Mouse (Mus musculus): ENCODE measurements around the gene Dguok. TPM values are rescaled to one million over a fixed set of nuclear protein-coding genes. Genes with fewer than 3 reads are reported as not detected.

Dguok gene
- polyA plus RNA-seq, 1 experiment = 39.7 TPM

DNA sequence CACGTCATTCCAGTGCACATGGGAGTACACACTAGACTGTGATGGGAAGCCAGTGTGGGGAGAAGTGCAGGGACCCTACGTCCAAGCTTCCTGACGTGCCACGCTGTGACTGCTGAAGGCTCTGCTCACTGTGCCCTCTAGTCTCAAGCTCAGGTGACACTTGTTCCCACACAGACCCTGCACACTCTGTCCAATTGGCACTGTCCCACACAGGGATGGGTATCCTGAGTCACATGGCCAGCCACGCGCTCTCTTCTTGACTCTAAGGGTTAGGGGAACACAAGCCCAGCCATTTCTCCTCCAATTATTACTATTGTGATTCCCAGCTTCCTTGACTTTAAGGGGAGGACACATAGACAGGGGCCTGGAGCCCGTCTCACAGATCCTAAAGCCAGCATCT lies 23.0 kb downstream of the Dguok start:
- H3K4me3 ChIP-seq (ENCODE audit: insufficient read depth, low read length) = no peak overlapping the region
- no peaks in the 10 kb centered on the region for H3K4me1 ChIP-seq (ENCODE audit: control insufficient read depth, insufficient read depth, low read length)
- TF ChIP-seq CTCF (IDR thresholded peaks at IDR 0.05; ENCODE audit: borderline replicate concordance, insufficient read depth, low read length) (no peak), POLR2A (IDR thresholded peaks at IDR 0.05; ENCODE audit: low read depth, low read length) (no peak)
- no peak overlapping the region for H3K27ac ChIP-seq (ENCODE audit: insufficient read depth, low read length)

DNA sequence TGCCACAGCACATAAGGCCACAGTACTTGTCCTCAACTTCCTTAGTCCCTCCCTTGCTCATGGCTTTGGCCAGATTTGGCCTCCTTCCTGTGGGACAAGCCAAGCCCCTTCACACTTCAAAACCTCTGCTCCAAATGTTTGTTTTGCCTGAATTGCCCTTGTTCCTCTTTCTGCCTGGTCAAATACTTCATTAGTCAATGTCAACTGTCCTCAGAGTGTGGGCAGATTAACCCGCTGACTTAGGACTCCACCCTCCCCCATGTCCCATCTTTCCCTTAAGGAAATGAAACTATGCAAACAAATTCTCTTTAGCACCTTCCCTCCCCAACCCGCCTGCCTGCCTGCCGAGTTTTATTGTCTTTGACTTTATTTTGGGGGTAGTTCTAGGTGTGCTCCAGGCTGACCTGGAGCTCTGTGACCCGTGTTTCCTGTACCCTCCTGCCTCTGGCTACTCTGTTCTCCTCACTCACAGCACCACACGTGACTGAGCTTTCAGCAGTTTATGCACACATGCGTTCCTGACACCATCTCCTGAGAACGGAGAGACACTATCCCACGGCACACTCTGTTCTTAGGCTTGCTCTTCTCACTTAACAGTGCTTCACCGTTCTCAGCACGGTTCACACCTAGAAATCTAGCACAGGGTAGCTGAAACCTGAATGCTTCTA lies 24.2 kb downstream of the Dguok start:
- Histone ChIP-seq H3K4me1 (ENCODE audit: control insufficient read depth, insufficient read depth, low read length) (no peaks in the 10 kb centered on the region), H3K4me3 (ENCODE audit: insufficient read depth, low read length) (no peak overlapping the region), H3K27ac (ENCODE audit: insufficient read depth, low read length) (no peak overlapping the region)
- TF ChIP-seq POLR2A (IDR thresholded peaks at IDR 0.05; ENCODE audit: low read depth, low read length) (no peak), CTCF (IDR thresholded peaks at IDR 0.05; ENCODE audit: borderline replicate concordance, insufficient read depth, low read length) (no peak)

DNA sequence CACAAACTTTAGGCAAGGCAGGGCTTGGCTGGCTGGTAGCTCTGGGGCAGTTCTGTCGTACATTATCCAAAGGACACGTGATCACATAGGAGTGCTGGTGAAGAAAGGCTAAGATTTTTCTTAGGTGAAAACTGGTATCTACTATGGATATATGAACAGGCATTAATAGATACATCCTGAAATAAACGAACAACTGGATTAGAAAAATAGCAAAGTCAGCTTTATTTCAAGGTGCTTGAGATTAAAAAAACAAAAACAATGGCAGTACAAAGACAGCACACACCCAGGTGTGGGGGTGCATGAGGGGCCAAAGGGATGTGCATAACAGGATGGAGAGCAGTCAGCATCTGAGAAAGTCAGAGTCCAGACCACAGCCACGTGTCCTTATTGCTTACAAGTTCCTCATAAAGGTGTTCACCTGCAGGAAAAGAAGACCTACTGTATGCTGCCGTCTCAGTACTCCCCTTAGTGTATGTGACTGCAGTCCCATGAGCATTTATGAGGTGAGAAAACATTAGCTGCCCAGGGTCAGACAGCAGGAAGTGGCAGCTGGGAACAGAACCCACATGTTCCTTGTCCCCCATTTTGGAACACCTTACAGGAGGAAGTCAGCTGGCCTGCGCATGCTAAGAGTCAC lies 26.6 kb downstream of the Dguok start:
- H3K4me1 ChIP-seq (ENCODE audit: control insufficient read depth, insufficient read depth, low read length) = no peaks in the 10 kb centered on the region
- no peak overlapping the region for H3K4me3 ChIP-seq (ENCODE audit: insufficient read depth, low read length)
- no peak for TF ChIP-seq CTCF (IDR thresholded peaks at IDR 0.05; ENCODE audit: borderline replicate concordance, insufficient read depth, low read length)
- no peak for TF ChIP-seq POLR2A (IDR thresholded peaks at IDR 0.05; ENCODE audit: low read depth, low read length)
- no peak overlapping the region for H3K27ac ChIP-seq (ENCODE audit: insufficient read depth, low read length)

DNA sequence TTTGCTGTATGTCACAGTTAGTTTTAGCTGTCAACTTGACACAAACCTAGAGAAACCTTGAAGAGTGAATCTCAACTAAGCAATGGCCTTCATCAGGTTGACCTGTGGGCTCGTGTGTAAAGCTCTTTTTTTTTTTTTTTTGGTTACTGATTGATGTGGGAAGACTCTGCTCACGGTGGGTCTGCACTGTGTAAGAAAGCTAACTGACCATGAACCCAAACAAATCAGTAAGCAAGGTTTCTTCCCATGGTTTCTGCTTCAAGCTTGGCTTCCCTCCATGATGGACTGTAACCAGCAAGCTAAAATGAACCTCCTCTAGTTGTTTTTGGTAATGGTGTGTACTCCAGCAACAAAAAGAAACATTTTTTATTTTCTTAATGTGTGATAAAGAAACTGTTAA lies 27.6 kb downstream of the Dguok start:
- no peak for TF ChIP-seq CTCF (IDR thresholded peaks at IDR 0.05; ENCODE audit: borderline replicate concordance, insufficient read depth, low read length)
- TF ChIP-seq POLR2A (IDR thresholded peaks at IDR 0.05; ENCODE audit: low read depth, low read length) = no peak
- no peak overlapping the region for H3K4me3 ChIP-seq (ENCODE audit: insufficient read depth, low read length)
- no peaks in the 10 kb centered on the region for H3K4me1 ChIP-seq (ENCODE audit: control insufficient read depth, insufficient read depth, low read length)

DNA sequence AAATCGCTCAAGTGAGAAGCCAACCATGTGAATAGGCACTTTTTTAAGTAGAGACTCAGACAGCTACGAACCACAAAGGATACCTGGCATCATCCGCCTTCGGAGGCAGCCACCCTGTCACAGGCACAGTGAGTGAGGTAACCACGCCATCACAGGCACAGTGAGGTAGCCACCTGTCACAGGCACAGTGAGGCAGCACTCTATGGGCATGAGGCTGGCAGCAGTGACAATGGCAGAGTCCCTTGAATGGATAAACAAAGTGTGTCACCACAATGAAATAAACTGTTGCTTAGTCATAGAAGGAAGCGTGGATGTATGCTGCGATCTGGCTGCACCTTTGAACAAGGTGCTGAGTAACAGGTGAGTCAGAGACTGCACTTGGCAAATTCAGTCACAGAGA lies 28.1 kb downstream of the Dguok start:
- Histone ChIP-seq H3K4me1 (ENCODE audit: control insufficient read depth, insufficient read depth, low read length) (no peaks in the 10 kb centered on the region), H3K4me3 (ENCODE audit: insufficient read depth, low read length) (no peak overlapping the region), H3K27ac (ENCODE audit: insufficient read depth, low read length) (no peak overlapping the region)
- TF ChIP-seq POLR2A (IDR thresholded peaks at IDR 0.05; ENCODE audit: low read depth, low read length) (no peak), CTCF (IDR thresholded peaks at IDR 0.05; ENCODE audit: borderline replicate concordance, insufficient read depth, low read length) (no peak)

More for the DNA sequence above, 27.6 kb downstream of the Dguok start:
- no peak overlapping the region for H3K27ac ChIP-seq (ENCODE audit: insufficient read depth, low read length)

DNA sequence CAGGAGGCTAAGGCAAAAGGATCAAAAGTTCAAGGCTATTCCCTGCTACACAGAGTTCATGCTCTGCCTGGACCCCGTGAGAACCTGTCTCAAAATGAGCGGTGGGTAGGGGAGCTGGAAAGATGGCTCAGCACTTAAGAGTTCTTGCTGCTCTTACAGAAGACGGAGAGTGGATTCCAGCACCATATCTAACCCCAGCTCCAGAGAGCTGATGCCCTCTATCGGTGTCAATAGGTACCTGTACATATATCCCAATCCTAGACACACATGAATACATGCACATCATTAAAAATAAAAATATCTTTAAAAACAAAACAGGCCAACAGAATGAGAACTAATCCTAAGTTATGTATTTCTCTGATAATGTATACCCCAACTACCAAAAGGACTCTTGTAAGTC lies 28.6 kb downstream of the Dguok start:
- H3K4me1 ChIP-seq (ENCODE audit: control insufficient read depth, insufficient read depth, low read length) = no peaks in the 10 kb centered on the region
- no peak overlapping the region for H3K4me3 ChIP-seq (ENCODE audit: insufficient read depth, low read length)
- TF ChIP-seq POLR2A (IDR thresholded peaks at IDR 0.05; ENCODE audit: low read depth, low read length) = no peak
- TF ChIP-seq CTCF (IDR thresholded peaks at IDR 0.05; ENCODE audit: borderline replicate concordance, insufficient read depth, low read length) = no peak
- no peak overlapping the region for H3K27ac ChIP-seq (ENCODE audit: insufficient read depth, low read length)

DNA sequence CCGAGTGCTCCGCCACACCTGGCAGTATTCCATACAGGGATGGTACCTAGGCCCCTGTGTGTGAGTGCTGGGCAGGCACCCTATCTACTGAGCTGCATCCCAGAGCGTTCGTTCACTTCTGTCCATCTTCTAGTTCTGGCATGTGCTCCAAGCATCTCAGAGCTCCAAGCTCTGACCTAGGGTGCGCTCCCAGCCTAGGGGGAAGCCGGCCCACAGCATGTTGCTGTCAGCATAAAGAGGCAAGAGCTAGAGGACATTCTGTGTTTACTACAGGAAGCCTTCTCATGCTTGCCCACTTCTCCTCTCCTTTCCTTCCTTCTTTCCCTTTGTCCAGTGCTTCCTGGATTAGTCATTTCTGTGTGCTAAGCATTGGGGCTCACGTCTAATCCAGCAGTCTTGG lies 31.3 kb downstream of the Dguok start:
- H3K4me3 ChIP-seq (ENCODE audit: insufficient read depth, low read length) = no peak overlapping the region
- H3K4me1 ChIP-seq (ENCODE audit: control insufficient read depth, insufficient read depth, low read length) = no peaks in the 10 kb centered on the region
- TF ChIP-seq CTCF (IDR thresholded peaks at IDR 0.05; ENCODE audit: borderline replicate concordance, insufficient read depth, low read length) (no peak), POLR2A (IDR thresholded peaks at IDR 0.05; ENCODE audit: low read depth, low read length) (no peak)
- H3K27ac ChIP-seq (ENCODE audit: insufficient read depth, low read length) = no peak overlapping the region

DNA sequence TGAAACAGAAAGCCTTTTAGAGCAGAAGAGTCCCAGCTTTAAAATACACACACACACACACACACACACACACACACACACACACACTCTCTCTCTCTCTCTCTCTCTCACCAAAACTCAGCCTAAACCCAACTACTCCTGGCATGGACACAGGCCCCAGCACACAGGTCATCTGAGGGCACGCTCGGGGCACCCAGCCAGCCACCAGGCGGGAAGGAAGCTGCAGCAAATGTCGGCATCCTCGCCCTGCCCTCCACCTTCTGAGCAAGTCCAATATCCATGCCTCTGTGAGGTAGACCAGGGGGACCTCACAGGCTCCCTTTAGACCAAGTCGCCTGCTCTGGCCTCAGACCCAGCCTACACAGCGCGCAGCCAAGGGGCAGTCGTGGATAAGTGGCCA lies 33.5 kb downstream of the Dguok start:
- no peak overlapping the region for H3K27ac ChIP-seq (ENCODE audit: insufficient read depth, low read length)
- no peak overlapping the region for H3K4me3 ChIP-seq (ENCODE audit: insufficient read depth, low read length)
- no peak for TF ChIP-seq POLR2A (IDR thresholded peaks at IDR 0.05; ENCODE audit: low read depth, low read length)
- H3K4me1 ChIP-seq (ENCODE audit: control insufficient read depth, insufficient read depth, low read length) = no peaks in the 10 kb centered on the region

DNA sequence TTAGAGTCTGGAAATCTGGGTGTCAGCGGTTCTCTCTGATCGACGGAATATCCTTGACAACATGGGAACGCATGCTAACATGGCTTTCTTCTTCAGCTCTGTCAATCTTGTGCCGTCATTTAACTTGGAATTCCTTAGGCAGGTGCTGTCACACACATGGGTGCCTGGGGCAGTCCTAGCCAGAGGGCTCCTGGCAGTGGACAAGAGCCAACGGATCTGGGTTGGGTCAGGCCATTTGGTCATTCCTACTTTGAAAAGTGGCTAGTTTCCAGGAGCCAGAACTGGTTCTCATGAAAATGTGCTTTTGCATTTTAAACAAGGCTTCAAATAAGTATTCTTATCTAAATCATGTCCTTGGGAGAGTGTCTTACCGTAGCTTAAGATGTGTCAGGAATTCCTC lies 35.0 kb downstream of the Dguok start:
- no peak for TF ChIP-seq POLR2A (IDR thresholded peaks at IDR 0.05; ENCODE audit: low read depth, low read length)
- TF ChIP-seq CTCF (IDR thresholded peaks at IDR 0.05; ENCODE audit: borderline replicate concordance, insufficient read depth, low read length) = no peak
- H3K27ac ChIP-seq (ENCODE audit: insufficient read depth, low read length) = no peak overlapping the region
- H3K4me3 ChIP-seq (ENCODE audit: insufficient read depth, low read length) = no peak overlapping the region
- H3K4me1 ChIP-seq (ENCODE audit: control insufficient read depth, insufficient read depth, low read length) = no peaks in the 10 kb centered on the region

DNA sequence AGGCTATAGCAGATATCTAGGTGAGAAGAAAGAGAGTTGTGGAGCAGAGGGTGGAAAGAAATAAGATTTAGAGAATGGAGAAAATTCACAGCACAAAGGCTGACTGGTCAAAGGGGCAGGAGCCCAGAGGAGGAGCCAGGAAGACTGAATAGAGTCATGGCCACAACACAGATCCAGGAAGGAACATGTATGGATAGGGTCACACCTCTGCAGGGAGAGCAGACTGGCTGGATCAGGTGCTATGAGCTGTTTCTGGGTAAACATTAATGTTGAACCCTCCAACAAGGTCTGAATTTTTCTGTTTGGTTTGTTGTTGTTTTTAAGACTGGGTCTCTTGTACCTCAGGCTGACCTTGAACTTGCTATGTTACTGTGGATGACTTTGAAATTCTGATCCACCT lies 42.8 kb downstream of the Dguok start:
- TF ChIP-seq POLR2A (IDR thresholded peaks at IDR 0.05; ENCODE audit: low read depth, low read length) = no peak
- no peak for TF ChIP-seq CTCF (IDR thresholded peaks at IDR 0.05; ENCODE audit: borderline replicate concordance, insufficient read depth, low read length)
- Histone ChIP-seq H3K27ac (ENCODE audit: insufficient read depth, low read length) (no peak overlapping the region), H3K4me1 (ENCODE audit: control insufficient read depth, insufficient read depth, low read length) (no peaks in the 10 kb centered on the region), H3K4me3 (ENCODE audit: insufficient read depth, low read length) (no peak overlapping the region)

All from embryonic fibroblast, embryonic 13.5 days (primary cell).